Mouse (Mus musculus): ENCODE results near the gene Mtch2.
"Not testable (repeated sequence)": the region's sequence is repeated elsewhere in the genome, so short reads cannot be mapped to it uniquely, and the experiment has no call there.

Gene Mtch2

GRCm38 (mm10) chr2:90846955-90847680 lies at the start of gene Mtch2:
Gene Mtch2 (plus strand): TSS chr2:90847155.
- peak; percentile 98 for DNase-seq (ENCODE audit: low read depth, low spot score)
- H3K27me3 ChIP-seq (ENCODE audit: control insufficient read depth, insufficient read depth, low read length, poor library complexity, severe bottlenecking), result no peaks in the 10 kb centered on the region
- H3K36me3 ChIP-seq (ENCODE audit: control insufficient read depth, insufficient read depth, low read length, poor library complexity, severe bottlenecking), result no peaks in the 10 kb centered on the region

GRCm38 (mm10) chr2:90808241-90809126 lies 38.5 kb upstream of the Mtch2 start:
- H3K27me3 ChIP-seq (ENCODE audit: control insufficient read depth, insufficient read depth, low read length, poor library complexity, severe bottlenecking), result no peaks in the 10 kb centered on the region
- H3K36me3 ChIP-seq (ENCODE audit: control insufficient read depth, insufficient read depth, low read length, poor library complexity, severe bottlenecking), result no peaks in the 10 kb centered on the region
- no peak for DNase-seq (ENCODE audit: low read depth, low spot score)

GRCm38 (mm10) chr2:90810751-90811150 lies 36.2 kb upstream of the Mtch2 start:
- H3K36me3 ChIP-seq (ENCODE audit: control insufficient read depth, insufficient read depth, low read length, poor library complexity, severe bottlenecking), result no peaks in the 10 kb centered on the region
- no peak for DNase-seq (ENCODE audit: low read depth, low spot score)
- H3K27me3 ChIP-seq (ENCODE audit: control insufficient read depth, insufficient read depth, low read length, poor library complexity, severe bottlenecking), result no peaks in the 10 kb centered on the region

GRCm38 (mm10) chr2:90815266-90815665 lies 31.7 kb upstream of the Mtch2 start:
- no peak for DNase-seq (ENCODE audit: low read depth, low spot score)
- no peaks in the 10 kb centered on the region for H3K36me3 ChIP-seq (ENCODE audit: control insufficient read depth, insufficient read depth, low read length, poor library complexity, severe bottlenecking)
- H3K27me3 ChIP-seq (ENCODE audit: control insufficient read depth, insufficient read depth, low read length, poor library complexity, severe bottlenecking), result no peaks in the 10 kb centered on the region

- Histone ChIP-seq H3K36me3 (ENCODE audit: control insufficient read depth, insufficient read depth, low read length, poor library complexity, severe bottlenecking) (no peaks in the 10 kb centered on the region), H3K27me3 (ENCODE audit: control insufficient read depth, insufficient read depth, low read length, poor library complexity, severe bottlenecking) (no peaks in the 10 kb centered on the region)
- no peak for DNase-seq (ENCODE audit: low read depth, low spot score)
These were observed 30.8 kb upstream of the Mtch2 start for GRCm38 (mm10) chr2:90816144-90816543.

- H3K36me3 ChIP-seq (ENCODE audit: control insufficient read depth, insufficient read depth, low read length, poor library complexity, severe bottlenecking), result no peaks in the 10 kb centered on the region
- H3K27me3 ChIP-seq (ENCODE audit: control insufficient read depth, insufficient read depth, low read length, poor library complexity, severe bottlenecking), result no peaks in the 10 kb centered on the region
- no peak for DNase-seq (ENCODE audit: low read depth, low spot score)
These were observed 28.2 kb upstream of the Mtch2 start for GRCm38 (mm10) chr2:90818710-90819109.

GRCm38 (mm10) chr2:90820894-90821293 lies 26.1 kb upstream of the Mtch2 start:
- DNase-seq (ENCODE audit: low read depth, low spot score), result no peak
- Histone ChIP-seq H3K27me3 (ENCODE audit: control insufficient read depth, insufficient read depth, low read length, poor library complexity, severe bottlenecking) (no peaks in the 10 kb centered on the region), H3K36me3 (ENCODE audit: control insufficient read depth, insufficient read depth, low read length, poor library complexity, severe bottlenecking) (no peaks in the 10 kb centered on the region)

- H3K36me3 ChIP-seq (ENCODE audit: control insufficient read depth, insufficient read depth, low read length, poor library complexity, severe bottlenecking), result no peaks in the 10 kb centered on the region
- no peak for DNase-seq (ENCODE audit: low read depth, low spot score)
- no peaks in the 10 kb centered on the region for H3K27me3 ChIP-seq (ENCODE audit: control insufficient read depth, insufficient read depth, low read length, poor library complexity, severe bottlenecking)
These were observed 24.0 kb upstream of the Mtch2 start for GRCm38 (mm10) chr2:90822978-90823377.

- Histone ChIP-seq H3K27me3 (ENCODE audit: control insufficient read depth, insufficient read depth, low read length, poor library complexity, severe bottlenecking) (no peaks in the 10 kb centered on the region), H3K36me3 (ENCODE audit: control insufficient read depth, insufficient read depth, low read length, poor library complexity, severe bottlenecking) (no peaks in the 10 kb centered on the region)
- no peak for DNase-seq (ENCODE audit: low read depth, low spot score)
These were observed 23.2 kb upstream of the Mtch2 start for GRCm38 (mm10) chr2:90823781-90824180.

GRCm38 (mm10) chr2:90824528-90824927 lies 22.4 kb upstream of the Mtch2 start:
- H3K36me3 ChIP-seq (ENCODE audit: control insufficient read depth, insufficient read depth, low read length, poor library complexity, severe bottlenecking); DNase-seq (ENCODE audit: low read depth, low spot score); H3K27me3 ChIP-seq (ENCODE audit: control insufficient read depth, insufficient read depth, low read length, poor library complexity, severe bottlenecking): not testable (repeated sequence)

GRCm38 (mm10) chr2:90825515-90826172 lies 21.3 kb upstream of the Mtch2 start:
- H3K36me3 ChIP-seq (ENCODE audit: control insufficient read depth, insufficient read depth, low read length, poor library complexity, severe bottlenecking), result no peaks in the 10 kb centered on the region
- no peaks in the 10 kb centered on the region for H3K27me3 ChIP-seq (ENCODE audit: control insufficient read depth, insufficient read depth, low read length, poor library complexity, severe bottlenecking)
- no peak for DNase-seq (ENCODE audit: low read depth, low spot score)

GRCm38 (mm10) chr2:90828739-90829138 lies 18.2 kb upstream of the Mtch2 start:
- Histone ChIP-seq H3K36me3 (ENCODE audit: control insufficient read depth, insufficient read depth, low read length, poor library complexity, severe bottlenecking) (no peaks in the 10 kb centered on the region), H3K27me3 (ENCODE audit: control insufficient read depth, insufficient read depth, low read length, poor library complexity, severe bottlenecking) (no peaks in the 10 kb centered on the region)
- no peak for DNase-seq (ENCODE audit: low read depth, low spot score)

GRCm38 (mm10) chr2:90833502-90833901 lies 13.5 kb upstream of the Mtch2 start:
- no peak for DNase-seq (ENCODE audit: low read depth, low spot score)
- H3K36me3 ChIP-seq (ENCODE audit: control insufficient read depth, insufficient read depth, low read length, poor library complexity, severe bottlenecking), result no peaks in the 10 kb centered on the region
- no peaks in the 10 kb centered on the region for H3K27me3 ChIP-seq (ENCODE audit: control insufficient read depth, insufficient read depth, low read length, poor library complexity, severe bottlenecking)

GRCm38 (mm10) chr2:90838621-90839020 lies 8.3 kb upstream of the Mtch2 start:
- Histone ChIP-seq H3K27me3 (ENCODE audit: control insufficient read depth, insufficient read depth, low read length, poor library complexity, severe bottlenecking) (no peaks in the 10 kb centered on the region), H3K36me3 (ENCODE audit: control insufficient read depth, insufficient read depth, low read length, poor library complexity, severe bottlenecking) (no peaks in the 10 kb centered on the region)
- DNase-seq (ENCODE audit: low read depth, low spot score), result no peak

- Histone ChIP-seq H3K36me3 (ENCODE audit: control insufficient read depth, insufficient read depth, low read length, poor library complexity, severe bottlenecking) (no peaks in the 10 kb centered on the region), H3K27me3 (ENCODE audit: control insufficient read depth, insufficient read depth, low read length, poor library complexity, severe bottlenecking) (no peaks in the 10 kb centered on the region)
- no peak for DNase-seq (ENCODE audit: low read depth, low spot score)
These were observed 3.3 kb upstream of the Mtch2 start for GRCm38 (mm10) chr2:90843666-90844065.
